Mouse (Mus musculus): ENCODE measurements around the gene Tufm.

GRCm38 (mm10) chr7:126465246-126466030 lies 21.7 kb upstream of the Tufm start:
- TF ChIP-seq POLR2A (IDR thresholded peaks at IDR 0.05; ENCODE audit: insufficient read depth, low read length) (no peak), CTCF (IDR thresholded peaks at IDR 0.05; ENCODE audit: low read depth, low read length) (no peak), EP300 (IDR thresholded peaks at IDR 0.05; ENCODE audit: insufficient read depth, low read depth, low read length) (no peak)
